Mouse (Mus musculus): ENCODE data around the gene Utp3.

The Utp3 gene

DNA sequence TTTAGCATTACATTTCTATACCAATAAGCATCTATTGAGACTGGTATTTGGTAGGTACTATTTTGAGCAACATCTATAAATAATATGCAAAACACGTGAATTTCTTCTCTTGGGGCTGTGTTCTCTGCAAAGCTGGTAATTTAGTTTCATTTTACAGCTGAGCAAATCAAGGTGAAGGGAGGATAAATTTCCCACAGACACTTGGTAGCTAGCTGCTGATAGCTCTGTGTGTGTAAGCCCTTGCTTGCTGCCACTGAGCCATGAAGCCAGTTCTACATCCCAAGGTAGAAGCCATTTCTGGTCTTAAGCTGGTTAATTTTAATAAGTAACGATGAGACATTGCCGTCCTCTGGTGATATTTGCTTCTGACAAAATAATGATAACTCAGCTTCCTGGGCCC, 20.6 kb downstream of the Utp3 start:
- DNase-seq, result no peak

DNA sequence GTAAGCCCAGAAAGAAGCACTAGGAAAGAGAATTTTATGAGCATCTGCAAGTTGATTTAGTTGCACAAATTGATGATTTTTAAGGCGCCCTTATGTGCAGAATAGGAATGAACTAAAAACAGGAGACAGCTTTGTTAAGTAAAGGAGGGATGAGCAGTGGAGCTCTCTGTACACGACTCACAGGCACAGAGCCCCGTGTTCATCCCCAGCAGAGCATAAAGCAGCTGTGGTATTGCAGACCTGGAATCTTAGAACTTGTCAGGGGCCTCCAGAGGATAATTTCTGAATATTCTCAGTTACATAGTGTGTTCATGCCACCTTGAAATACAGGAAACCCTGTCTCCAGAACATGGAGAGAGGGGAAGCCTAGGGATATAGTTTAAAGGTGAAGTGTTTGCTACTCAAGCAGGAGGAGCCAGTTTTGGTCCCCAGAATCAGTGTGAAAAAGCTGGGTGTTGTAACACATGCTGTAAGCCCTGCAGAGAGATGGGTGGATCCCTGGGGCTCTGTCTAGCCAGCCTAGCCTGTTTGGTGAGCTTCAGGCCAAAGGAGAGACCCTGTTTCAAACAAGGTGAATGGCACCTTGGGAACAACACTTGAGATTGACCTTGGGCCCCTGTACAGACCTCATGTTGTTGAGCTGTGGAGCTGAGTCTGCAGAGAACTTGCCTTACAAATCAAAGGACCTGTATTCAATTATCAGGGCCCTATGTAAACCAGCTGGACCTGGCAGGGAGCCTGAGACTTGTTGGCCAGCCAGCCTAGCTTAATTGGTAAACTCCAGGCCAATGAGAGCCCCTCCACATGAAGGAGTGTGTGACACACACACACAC, 21.5 kb downstream of the Utp3 start:
- peak in 1 of 2 experiments; percentile 55 for DNase-seq

DNA sequence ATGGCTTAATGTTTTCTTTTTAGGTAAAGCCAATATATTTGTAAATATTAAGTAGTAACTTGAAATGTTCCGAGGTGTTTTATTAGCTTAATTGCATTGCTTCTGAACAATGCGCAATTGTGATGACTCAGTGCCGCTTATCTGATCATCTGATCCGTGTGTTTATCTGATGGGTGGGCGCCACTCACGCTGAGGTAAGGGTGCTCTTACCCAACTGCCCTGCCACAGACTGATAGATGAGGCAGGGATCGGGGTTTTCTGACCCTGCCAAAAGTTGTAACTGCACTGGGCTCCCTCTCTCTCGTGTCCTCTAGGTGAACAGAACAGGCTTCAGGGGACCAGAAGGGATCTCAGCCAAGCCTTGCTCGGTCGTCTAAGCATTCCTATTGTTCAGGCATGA, 26.4 kb downstream of the Utp3 start:
- DNase-seq, result no peak

DNA sequence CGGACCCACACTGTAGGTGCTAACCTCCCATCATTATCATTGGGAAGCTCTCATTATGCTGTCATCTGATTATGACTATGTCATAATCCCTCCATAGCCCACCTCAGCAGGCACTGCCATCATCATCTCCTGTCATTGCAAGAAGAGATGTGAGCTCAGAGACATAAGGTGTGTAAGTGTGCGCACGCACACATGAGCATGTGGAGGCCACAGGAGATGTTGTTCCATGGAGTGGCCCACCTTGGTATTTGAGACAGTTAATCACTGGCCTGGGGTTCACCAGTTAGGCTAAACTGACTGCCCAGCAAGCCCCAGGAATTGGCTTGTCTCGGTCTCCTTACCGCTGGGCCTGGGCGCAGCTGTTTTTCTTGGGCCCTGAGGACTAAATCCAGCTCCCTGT, 27.1 kb downstream of the Utp3 start:
- no peak for DNase-seq

DNA sequence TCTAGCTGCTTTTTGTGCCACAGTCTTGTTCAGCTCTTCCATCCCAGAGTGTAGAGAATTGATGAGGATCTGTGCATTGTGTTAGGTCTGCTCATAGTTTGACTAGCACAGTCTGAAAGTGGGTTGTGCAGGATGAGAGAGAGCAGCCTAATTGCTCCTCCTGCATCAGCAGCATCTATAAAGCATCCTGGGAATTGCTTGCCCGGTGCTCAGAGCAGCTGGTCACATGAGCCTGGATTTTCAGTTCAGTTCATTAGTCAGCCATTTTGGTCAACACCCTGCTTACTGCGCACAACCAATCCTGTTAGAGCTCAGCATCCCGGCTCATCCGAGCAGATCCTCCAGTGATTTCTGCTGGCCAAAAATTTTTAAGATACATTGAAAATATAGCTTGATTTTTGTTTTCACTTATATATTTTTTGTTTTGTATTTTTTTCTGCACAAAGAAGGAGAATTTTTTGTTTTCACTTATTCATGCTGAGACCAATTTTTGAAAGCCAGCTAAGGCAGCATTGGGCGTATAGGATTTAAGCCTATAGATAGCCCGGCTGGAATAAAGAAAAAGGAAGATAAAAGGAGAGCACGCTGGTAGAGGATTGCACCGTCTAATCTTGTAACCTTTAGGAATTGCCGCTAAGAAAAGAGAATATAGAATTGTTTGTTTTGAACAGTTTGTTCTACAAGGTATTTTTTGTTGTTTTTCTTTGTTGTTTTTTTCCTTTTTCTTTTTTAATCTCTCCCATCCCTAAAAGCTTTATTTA, 29.2 kb downstream of the Utp3 start:
- no peak for DNase-seq

DNA sequence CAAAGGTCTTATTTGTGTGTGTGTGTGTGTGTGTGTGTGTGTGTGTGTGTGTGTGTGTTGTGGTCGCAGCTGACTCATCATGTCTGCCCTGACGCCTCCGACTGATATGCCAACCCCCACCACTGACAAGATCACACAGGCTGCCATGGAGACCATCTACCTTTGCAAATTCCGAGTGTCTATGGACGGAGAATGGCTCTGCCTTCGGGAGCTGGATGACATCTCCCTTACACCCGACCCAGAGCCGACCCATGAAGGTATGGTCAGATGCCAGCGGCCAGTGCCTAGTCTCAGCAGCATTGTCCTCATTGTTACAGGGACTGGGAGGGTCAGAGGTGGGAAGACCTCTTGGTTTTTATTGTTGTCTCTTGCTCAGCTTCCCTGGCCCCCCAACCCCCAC, 29.8 kb downstream of the Utp3 start:
- no peak for DNase-seq

DNA sequence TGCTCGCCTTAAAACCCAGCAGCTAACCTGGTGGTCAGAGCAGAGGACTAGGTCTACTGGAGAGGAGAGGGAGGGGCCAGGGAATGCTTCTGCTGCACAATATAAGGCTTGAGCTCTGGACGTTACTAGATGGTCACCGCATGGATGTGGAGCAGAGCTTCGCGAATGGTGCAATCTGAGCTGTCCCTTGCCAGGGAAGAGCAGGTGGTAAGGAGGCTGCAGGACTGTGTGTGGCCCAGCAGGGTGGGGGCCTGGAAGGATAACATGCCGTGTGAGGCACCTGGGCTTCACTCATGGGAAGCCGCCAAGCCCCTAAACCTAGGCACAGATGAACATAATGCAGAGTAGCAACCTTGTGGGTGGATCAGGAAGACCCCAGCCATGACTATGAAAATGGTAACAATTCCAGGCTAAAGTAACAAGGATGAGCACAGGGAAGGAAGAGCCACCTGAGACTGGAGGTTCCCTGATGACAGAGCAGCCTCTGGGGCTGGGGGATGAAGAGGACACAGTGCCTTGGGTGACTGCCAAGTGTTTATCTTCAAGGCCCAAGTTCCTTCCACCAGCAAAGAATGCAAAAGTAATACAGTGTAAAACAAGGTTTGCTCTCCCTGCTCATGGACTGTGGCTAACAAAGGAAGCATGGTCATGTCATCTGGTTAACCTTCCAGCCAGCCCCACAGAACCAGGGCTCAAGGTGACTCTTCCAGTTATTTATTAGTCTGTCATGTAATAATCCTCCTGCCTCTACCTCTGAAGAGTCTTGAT, 32.3 kb downstream of the Utp3 start:
- no peak for DNase-seq

DNA sequence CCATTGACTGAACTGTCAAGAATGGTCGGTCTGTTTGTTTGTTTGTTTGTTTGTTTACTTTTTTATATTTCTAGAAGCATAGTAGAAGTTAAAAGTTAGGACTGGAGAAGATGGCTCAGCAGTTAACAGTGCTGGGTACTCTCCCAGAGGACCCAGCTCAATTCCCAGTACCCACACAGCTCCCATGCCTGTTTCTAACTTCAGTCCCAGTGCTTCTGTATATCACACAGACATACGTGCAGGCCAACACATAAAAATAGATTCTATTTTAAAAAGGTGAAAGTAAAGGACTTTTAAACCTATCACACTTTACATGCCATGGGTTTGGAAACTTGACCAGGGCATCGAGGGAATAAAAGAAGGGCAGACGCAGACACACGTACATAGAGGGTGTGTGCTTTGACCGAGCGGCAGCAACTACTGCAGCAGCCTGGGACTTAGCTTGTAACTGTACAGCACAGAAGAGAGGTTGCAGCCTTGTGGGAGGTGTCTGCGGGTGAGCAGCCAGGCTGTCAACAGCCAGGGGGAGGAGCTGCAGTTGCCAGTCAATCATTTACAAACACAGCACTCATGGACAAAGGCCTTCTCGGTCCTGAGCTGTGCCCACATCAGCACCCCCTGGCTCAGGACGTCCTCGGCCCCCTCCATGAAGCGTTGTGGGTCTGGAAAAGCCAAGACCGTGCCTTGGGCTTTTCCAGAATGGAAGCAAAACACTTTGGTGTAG, 33.1 kb downstream of the Utp3 start:
- DNase-seq, result peak; percentile 30 to 45

DNA sequence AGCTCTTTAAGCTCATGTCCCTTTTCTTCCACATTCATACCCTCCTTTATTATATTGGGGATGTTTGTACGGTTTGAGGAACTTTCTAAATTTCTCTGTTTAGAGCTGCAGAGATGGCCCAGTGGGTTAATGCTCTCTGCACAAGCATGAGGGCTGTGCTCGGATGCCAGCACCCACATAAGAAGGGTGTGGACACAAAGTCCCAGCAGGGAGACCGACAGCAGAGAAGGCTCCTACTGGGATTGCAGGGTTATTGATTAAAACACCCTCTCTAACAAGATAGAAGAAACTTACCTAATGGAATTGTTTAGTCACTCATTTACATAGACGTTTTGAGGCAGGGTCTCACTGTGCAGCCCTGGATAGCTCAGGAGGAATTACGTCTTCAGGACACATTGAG, 34.2 kb downstream of the Utp3 start:
- DNase-seq, result no peak

DNA sequence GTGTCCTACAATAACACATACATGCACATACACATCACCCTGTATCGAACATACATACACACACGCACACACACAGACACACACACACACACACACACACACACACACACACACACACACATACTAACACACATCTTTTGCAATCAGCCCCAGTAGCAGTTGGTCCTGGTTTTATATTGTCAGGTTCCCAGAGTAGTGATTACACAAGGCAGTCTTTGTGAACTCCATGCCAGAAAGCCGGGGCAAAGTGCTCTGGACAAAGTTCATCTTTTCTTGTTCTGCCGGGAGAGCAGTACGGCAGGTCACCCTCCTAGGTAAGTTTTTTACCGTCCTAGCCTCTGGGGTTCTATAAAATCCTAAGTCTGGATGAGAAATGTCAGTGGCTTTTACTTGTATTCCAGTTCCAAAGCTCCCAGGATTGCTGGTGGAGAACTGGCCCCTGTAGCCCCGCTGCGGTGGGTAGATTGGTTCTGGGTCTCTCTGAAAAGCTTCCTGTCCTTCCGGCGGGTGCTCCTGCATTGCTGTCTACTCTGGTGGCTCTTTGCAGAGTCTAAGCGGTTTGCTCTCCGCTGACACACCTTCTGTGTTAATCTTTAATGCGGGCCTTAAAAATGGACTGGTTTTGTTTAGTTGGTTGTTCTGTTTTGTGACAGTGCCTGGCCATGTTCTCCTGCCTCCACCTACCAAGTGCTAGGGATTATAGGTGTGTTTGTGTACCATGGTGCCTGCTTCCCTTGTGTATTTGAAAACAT, 39.3 kb downstream of the Utp3 start:
- DNase-seq, result no peak

DNA sequence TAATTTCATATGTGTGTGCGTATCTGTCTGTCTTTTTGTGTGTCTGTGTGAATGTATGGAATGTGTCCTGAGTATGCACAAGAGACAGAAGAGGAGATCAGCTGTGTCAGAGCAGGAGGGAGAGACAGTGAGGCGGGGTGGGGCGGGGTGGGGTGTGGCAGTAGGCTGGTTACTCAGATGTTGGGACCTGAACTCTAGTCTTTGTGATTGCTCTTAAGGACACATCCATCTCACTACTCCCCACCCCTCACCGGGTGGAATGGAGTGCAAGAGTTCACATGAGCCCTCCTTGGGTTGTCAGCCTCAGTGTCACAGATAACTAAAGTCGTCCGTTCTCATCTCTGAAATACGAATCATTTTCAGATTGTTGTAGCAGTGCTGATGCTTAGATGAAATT, 39.9 kb downstream of the Utp3 start:
- no peak for DNase-seq

DNA sequence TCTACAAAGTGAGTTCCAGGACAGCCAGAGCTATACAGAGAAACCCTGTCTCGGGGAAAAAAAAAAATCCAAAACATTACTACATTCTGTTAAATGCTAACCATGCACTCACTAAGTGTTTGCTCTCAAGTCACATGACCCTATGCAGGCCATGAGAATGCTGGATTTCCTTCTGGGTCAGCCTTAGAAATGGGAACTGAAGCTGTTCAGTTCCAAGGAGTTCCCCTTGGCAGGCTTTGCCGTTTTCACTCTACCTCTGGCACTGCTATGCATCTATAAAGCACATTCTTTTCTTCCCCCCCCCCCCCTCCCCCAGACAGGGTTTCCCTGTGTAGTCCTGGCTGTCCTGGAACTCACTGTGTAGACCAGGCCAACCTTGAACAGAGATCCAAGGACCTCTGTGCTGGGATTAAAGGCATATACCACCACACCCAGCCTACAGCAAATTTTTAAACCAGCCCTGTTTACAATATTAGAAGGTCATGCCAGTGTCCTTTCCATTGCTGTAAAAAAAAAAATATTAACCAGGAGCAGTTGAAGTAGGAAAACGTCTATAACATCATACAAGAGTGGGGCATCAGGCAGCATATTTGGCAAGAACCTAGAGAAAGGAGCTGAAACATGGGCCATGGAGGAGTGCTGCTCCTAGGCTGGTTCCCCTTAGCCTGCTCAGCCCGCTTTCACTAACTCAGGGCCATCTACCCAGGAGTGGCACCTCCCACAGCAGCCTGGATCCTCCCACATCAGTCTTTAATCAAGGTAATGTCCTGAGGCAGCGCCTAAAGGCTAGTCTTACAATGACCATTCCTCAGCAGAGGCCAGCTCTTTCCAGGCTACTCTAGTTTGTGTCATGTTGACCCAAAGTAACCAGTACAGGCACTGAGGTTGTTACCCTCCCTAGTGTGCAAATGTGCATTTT, 41.5 kb downstream of the Utp3 start:
- DNase-seq, result no peak

DNA sequence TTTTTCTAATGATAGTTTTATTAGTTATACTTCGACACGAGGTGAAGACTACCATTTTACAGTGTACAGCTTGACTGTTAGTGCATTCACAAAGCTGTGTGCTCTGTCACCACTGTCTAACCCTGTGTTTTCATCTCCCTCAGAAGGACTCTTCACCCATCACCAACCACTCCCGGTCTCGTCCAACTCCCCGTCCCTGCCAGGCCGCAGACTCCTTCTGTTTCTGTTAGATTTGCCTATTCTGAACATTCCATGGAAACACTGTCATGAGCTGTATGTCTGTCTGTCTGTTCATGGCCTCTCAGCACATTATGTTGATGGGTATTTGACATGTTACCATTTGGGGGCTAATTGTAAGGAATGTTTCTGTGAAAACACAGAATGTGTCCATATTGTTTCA, 44.7 kb downstream of the Utp3 start:
- DNase-seq, result no peak

DNA sequence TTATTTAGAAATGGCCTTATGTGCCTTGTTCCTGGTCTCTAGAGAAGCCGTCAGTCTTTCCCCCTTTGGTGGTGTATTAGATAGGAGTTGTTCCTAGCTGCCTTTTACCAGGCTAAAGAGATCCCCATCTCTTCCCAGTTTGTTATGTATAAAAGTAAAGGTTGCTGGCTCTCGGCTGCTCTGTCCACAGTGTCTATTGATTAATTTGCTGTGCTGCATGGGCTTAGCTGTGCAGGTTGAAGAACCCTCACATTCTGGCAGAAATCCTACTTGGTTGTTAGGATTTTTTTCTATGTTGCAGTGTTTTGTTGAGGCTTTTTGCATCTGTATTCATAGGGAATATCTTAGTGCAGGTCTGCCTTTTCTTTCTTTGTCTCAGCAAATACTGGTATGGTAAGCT, 47.8 kb downstream of the Utp3 start:
- no peak for DNase-seq

DNA sequence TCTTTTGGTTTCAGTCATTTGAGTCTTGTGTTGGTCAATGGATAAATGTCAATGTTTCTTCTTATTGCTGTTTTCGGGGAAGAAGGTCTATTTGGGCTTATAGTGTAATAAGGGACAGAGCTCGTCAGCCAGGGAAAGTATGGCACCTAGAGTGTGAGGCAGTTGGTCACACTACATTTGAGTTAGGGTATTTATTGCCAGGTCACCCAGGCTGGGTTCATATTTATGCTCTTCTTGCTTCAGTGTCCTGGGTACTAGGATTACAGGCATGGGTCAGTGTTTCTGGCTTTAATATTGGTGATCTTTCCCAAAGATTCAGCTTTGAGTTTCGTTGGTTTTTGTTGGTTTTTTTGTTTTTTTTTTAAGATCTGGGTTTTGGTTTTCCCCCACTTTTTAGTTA, 48.5 kb downstream of the Utp3 start:
- DNase-seq, result no peak

DNA sequence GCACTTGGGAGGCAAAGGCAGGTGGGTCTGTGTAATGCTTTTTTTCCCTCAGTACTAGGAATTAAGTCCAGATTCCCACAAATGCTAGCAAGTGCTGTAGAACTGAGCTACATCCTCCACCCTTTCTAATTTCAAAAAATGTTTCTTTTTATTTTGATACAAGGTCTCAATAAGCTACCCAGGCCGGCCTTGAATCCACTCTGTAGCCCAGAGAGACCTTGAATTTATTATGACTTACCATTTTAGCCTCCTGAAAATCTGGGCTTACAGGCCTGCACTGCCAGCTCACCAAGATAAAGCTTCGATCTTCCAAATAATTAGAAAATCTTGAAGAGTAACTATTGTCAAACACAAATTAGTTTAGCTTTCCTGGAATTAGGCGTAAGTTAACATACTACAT, 49.8 kb downstream of the Utp3 start:
- no peak for DNase-seq

DNA sequence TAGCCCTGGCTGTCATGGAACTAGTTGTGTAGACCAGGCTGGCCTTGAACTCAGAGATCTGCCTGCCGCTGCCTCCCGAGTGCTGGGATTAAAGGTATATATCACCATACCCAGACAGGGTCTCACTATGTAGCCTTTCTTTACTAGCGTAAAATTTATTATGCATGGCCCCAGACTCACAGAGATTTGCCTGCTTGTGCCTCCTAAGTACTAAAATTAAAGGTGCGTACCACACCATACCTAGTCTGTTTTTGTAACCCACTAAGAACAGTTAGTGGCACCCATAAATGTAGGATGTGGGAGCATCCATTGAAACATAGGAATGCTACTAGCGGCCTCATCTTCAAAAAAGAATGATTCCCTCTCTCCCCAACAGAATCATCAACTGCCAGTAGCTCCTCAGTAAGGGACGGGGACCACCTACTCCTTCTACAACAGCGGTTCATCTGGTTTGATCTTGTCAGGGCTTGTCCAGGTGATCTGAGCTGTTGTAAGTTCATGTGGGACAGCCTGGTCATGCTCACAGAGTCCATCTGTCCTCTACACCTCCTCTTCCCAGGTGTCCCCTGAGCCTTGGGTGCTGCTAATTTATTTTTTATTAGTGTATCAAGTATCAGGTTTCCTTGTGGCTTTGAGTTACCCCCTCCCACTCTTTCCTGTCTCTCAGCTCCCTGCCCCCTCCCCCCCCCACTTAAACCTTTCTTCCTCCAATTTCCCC, 50.5 kb downstream of the Utp3 start:
- DNase-seq, result no peak

Measured in lung, postnatal 4 days (tissue).